Mouse (Mus musculus) bone marrow, adult 2 months (tissue): Measurements from ENCODE around the gene Ccr4.

ENCODE experiments used
- CTCF ChIP-seq: fragments of 200-500 bp; IDR thresholded peaks from 2 replicates; pipeline ENCODE4 v1.5.1; 2011; ENCODE audit warnings: low read length, control low read depth; ENCODE audit not compliant: control insufficient read depth, insufficient read depth
- POLR2A ChIP-seq: fragments of 200-500 bp; IDR thresholded peaks from 2 replicates; pipeline ENCODE4 v1.6.1; 2011; ENCODE audit warnings: low read depth, mild to moderate bottlenecking, control low read depth, low read length, borderline replicate concordance; ENCODE audit not compliant: control insufficient read depth

DNA sequence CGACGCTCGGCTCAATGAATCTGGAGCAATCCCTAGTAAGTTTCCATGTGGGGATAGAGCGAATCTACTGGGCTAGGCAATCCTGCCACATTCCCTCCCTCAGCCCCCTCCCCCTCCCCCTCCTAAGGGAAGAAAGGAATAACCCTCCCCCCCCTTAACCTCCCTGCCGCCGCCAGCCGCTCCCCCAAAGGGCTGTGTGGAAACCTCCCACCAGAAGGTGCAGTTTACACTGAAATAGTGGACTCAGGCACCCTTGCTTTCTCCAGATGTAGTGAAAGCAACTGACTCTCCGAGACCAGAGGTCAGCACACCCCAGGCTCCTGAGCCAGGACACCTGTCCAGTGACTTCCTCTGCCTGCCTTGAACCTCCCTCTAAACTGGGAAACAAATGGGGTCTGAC lies 21.9 kb upstream of the Ccr4 start:
- TF ChIP-seq CTCF (no peak), POLR2A (no peak)
